Mouse (Mus musculus) neural tube, embryonic 12.5 days (tissue): ENCODE data around the gene Olfr215. TPM values are rescaled to one million over a fixed set of nuclear protein-coding genes. Genes with fewer than 3 reads are reported as not detected.
A peak's percentile ranks its signal among the peaks of the same experiment; 100 is the strongest.
"Not testable (repeated sequence)": the region's sequence is repeated elsewhere in the genome, so short reads cannot be mapped to it uniquely, and the experiment has no call there.

Experiments used
- ATAC-seq: fragments of 200-750 bp; cut with Nextera tagmentation; 2 replicates; pipeline ENCODE4 v1.8.0; 2017; ENCODE audit warnings: low read depth, mild to moderate bottlenecking, moderate TSS enrichment, moderate library complexity; ENCODE audit not compliant: low FRiP score
- H3K27ac ChIP-seq: fragments of 300-500 bp; sonication (generic); 2 replicates; pipeline ENCODE4 v1.5.1; 2016
- H3K27me3 ChIP-seq: fragments of 300-500 bp; sonication (generic); replicated peaks from 2 replicates; pipeline ENCODE4 v1.6.1; 2016; ENCODE audit warnings: mild to moderate bottlenecking
- H3K36me3 ChIP-seq: fragments of 300-500 bp; sonication (generic); 2 replicates; pipeline ENCODE4 v1.6.1; 2016; ENCODE audit warnings: mild to moderate bottlenecking
- H3K4me1 ChIP-seq: fragments of 300-500 bp; sonication (generic); 2 replicates; pipeline ENCODE4 v1.6.1; 2016
- H3K4me2 ChIP-seq: fragments of 300-500 bp; sonication (generic); replicated peaks from 2 replicates; pipeline ENCODE4 v1.6.1; 2016; ENCODE audit warnings: mild to moderate bottlenecking
- H3K4me3 ChIP-seq: fragments of 300-500 bp; sonication (generic); 2 replicates; pipeline ENCODE4 v1.5.1; 2016
- H3K9ac ChIP-seq: fragments of 300-500 bp; sonication (generic); 2 replicates; pipeline ENCODE4 v1.6.1; 2016; ENCODE audit warnings: mild to moderate bottlenecking
- H3K9me3 ChIP-seq: fragments of 300-500 bp; sonication (generic); 2 replicates; pipeline ENCODE4 v1.6.1; 2016; ENCODE audit warnings: mild to moderate bottlenecking
- WGBS: fragments of 180-500 bp; shearing (Covaris S2); methylation state at CpG from one replicate; pipeline ENCODE4 v1.1.7; 2016; 5-methylcytosine and 5-hydroxymethylcytosine counted together
- polyA plus RNA-seq: library from polyadenylated mRNA; unstranded; fragments of >200 nt; fragmentation: Nextera tagmentation; extraction: Ambion mirVana; gene quantifications from 2 replicates; pipeline ENCODE4 v1.2.1, GENCODE M21; 2016

The Olfr215 gene
- polyA plus RNA-seq, result not detected in 2 replicates

- no peaks in the 10 kb centered on the region for H3K27me3 ChIP-seq
- H3K4me1 ChIP-seq, result no peaks in the 10 kb centered on the region
- no peak for ATAC-seq
- H3K4me3 ChIP-seq, result no peak within 1 kb of the TSS
- H3K4me2 ChIP-seq, result no peak within 1 kb of the TSS
- H3K36me3 ChIP-seq, result no peaks in the 10 kb centered on the region
- no peak within 1 kb of the TSS for H3K27ac ChIP-seq
- no peak within 1 kb of the TSS for H3K9ac ChIP-seq
- WGBS, result 67% methylated on average over 4 of the region's 4 CpGs
- no peaks in the 10 kb centered on the region for H3K9me3 ChIP-seq
Measured at GRCm38 (mm10) chr6:116584095-116584494, at the start of gene Olfr215. TSS of gene Olfr215 (minus strand) at chr6:116584195.

- H3K4me2 ChIP-seq, result no peak overlapping the region
- no peak overlapping the region for H3K27ac ChIP-seq
- H3K4me3 ChIP-seq, result no peak overlapping the region
- no peaks in the 10 kb centered on the region for H3K9me3 ChIP-seq
- WGBS, result 59% methylated on average over 1 of the region's 1 CpGs
- peaks cover 3% of the 10 kb centered on the region; the same call in 1 of the 2 replicates for H3K4me1 ChIP-seq
- H3K27me3 ChIP-seq, result no peaks in the 10 kb centered on the region
- 0 out of 2 replicates have a peak, but pooled peaks cover 8% of the 10 kb centered on the region for H3K36me3 ChIP-seq
- no peak overlapping the region for H3K9ac ChIP-seq
- ATAC-seq, result no peak
Measured at GRCm38 (mm10) chr6:116632129-116632528, 48.1 kb upstream of the Olfr215 start.

DNA sequence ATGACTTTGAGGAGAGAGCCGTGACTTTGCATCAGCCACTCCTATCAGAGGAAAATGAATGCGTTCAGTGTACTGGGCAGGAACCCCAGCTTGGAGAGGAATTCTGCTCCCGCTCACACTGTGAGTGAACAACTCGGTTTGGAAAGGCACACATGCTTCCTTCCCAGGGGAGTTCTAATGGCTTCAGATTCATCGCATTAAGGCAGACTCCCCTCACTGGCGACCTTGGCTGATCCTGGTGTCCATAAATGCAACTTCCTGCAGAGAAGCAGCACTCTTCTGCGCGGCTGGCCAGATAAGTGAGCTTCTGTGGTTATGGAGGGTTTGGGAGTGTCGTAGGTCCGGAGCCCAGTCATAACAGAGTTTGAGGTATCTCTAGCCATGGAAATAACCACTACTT, 45.8 kb upstream of the Olfr215 start:
- Histone ChIP-seq H3K36me3 (peaks cover 20% of the 10 kb centered on the region), H3K9ac (no peak overlapping the region), H3K27ac (no peak overlapping the region), H3K9me3 (no peaks in the 10 kb centered on the region), H3K4me1 (peaks cover 6% of the 10 kb centered on the region; the same call in 1 of the 2 replicates), H3K4me3 (no peak overlapping the region), H3K27me3 (no peaks in the 10 kb centered on the region), H3K4me2 (no peak overlapping the region)
- ATAC-seq, result no peak
- 77% methylated on average over 10 of the region's 10 CpGs for WGBS

- H3K4me1 ChIP-seq, result peaks cover 6% of the 10 kb centered on the region; the same call in 1 of the 2 replicates
- H3K9ac ChIP-seq, result peak within 1 kb of the TSS; percentile 97
- peak within 1 kb of the TSS; percentile 81 for H3K27ac ChIP-seq
- peaks cover 20% of the 10 kb centered on the region for H3K36me3 ChIP-seq
- H3K4me2 ChIP-seq, result peak within 1 kb of the TSS; percentile 69
- WGBS, result under 1% methylated on average over 56 of the region's 56 CpGs
- peak within 1 kb of the TSS; percentile 85 for H3K4me3 ChIP-seq
- peak; percentile 95 for ATAC-seq
- no peaks in the 10 kb centered on the region for H3K27me3 ChIP-seq
- H3K9me3 ChIP-seq, result no peaks in the 10 kb centered on the region
Measured at GRCm38 (mm10) chr6:116628539-116629171, 44.7 kb upstream of the Olfr215 start, which contains the start of gene Zfp422. TSS of gene Zfp422 (minus strand) at chr6:116628999.

DNA sequence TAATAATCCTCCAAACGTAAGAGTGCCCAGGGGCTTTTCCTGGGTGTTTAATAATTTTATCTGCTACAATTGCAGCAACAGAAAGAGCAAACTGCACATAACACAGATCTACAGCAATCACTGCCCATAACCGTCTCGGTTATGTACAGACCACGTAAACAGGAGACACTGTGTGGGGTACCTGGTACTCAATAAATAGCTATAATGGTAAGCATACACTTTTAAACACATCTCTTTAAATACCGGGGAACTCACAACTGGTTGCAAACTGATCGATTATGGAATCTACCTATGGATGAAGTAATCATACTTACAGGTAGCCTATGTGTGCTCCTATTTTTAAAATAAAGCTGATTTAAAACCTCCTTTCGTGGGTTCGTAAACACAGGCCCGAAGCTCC, 44.1 kb upstream of the Olfr215 start:
- Histone ChIP-seq H3K27me3 (no peaks in the 10 kb centered on the region), H3K4me1 (peaks cover 6% of the 10 kb centered on the region; the same call in 1 of the 2 replicates), H3K9me3 (no peaks in the 10 kb centered on the region), H3K4me3 (peak overlapping the region; percentile 85), H3K36me3 (peaks cover 20% of the 10 kb centered on the region), H3K9ac (peak overlapping the region; percentile 97), H3K4me2 (peak overlapping the region; percentile 69), H3K27ac (0 out of 2 replicates have a peak overlapping the region, but pooled peaks have one; percentile 81)
- no peak for ATAC-seq
- 20% methylated on average over 9 of the region's 9 CpGs for WGBS

DNA sequence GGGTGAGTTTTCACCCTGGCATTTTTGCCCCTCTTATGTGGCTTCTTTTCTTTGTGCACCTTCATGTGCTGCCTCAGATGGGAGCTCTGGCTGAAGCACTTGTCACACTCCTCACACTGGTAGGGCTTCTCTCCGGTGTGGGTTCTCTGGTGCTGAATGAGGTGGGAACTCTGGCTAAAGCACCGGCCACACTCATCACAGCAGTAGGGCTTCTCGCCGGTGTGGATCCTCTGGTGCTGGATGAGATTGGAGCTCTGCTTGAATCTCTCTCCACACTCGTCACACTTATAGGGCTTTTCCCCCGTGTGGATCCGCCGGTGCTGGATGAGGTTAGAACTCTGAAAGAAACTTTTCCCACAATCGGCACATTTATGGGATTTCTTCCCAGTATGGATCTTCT, 42.4 kb upstream of the Olfr215 start:
- H3K9me3 ChIP-seq, H3K4me3 ChIP-seq, H3K9ac ChIP-seq, H3K4me1 ChIP-seq, H3K27me3 ChIP-seq, H3K27ac ChIP-seq, ATAC-seq, H3K4me2 ChIP-seq: not testable (repeated sequence)
- H3K36me3 ChIP-seq, result peaks cover 20% of the 10 kb centered on the region
- WGBS, result 98% methylated on average over 9 of the region's 9 CpGs

DNA sequence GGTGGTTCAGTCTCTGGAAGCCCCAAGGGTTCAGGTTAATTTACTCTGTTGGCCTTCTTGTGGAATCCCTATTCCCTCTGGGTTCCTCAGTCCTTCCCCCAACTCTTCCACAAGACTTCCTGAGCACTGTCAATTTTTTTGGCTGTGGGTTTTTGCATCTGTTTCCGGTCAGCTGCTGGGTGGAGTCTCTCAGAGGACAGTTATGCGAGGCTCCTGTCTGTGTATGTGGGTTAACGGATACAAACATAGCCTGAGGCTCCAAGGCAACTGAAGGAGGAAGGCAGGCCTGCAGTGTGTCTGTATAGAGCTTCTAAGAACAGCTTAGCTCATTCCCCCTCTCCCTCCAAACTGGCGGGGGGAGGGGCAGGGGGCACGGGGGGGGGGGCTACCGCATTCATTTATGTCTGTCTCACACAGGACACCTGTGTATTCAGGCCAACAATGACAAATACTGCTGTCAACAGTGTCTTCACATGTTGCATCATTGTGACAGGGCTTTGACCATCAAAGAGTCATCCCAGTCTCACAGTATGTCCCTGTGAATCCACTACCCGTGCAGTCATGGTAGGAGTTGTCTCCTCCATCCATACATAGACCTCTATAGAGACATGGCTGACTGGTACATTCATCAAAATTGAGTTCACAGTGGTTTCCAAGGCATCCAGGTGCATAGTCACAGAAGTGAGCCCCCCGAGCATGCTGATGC, 37.5 kb upstream of the Olfr215 start:
- H3K9ac ChIP-seq, result no peak overlapping the region
- H3K4me2 ChIP-seq, result no peak overlapping the region
- no peak overlapping the region for H3K4me3 ChIP-seq
- peaks cover 14% of the 10 kb centered on the region for H3K36me3 ChIP-seq
- 75% methylated on average over 8 of the region's 8 CpGs for WGBS
- H3K27ac ChIP-seq, result no peak overlapping the region
- H3K9me3 ChIP-seq, result no peaks in the 10 kb centered on the region
- H3K4me1 ChIP-seq, result 0 out of 2 replicates have a peak, but pooled peaks cover 4% of the 10 kb centered on the region
- no peaks in the 10 kb centered on the region for H3K27me3 ChIP-seq
- no peak for ATAC-seq

DNA sequence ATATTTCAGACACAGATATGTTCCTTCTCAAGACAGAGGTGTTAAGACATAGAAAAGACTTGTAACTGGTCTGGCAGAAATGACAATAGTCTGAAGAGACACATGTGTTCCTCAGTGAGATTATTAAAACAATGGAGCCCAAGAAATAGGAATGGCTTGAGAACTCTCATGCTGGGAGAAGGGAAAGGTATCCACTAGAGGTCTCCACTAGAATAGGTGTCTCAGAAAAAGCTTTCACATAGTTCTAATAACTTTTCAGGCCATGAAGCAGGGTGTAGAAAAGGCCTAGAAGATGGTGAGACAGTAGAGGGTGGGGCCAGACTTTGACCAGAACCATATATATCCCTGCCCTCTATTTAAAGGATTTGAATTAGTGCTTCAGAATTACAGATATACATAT, 34.1 kb upstream of the Olfr215 start:
- Histone ChIP-seq H3K9ac (no peak overlapping the region), H3K4me2 (no peak overlapping the region), H3K27ac (no peak overlapping the region), H3K36me3 (no peaks in the 10 kb centered on the region), H3K9me3 (no peaks in the 10 kb centered on the region), H3K27me3 (no peaks in the 10 kb centered on the region), H3K4me3 (no peak overlapping the region), H3K4me1 (no peaks in the 10 kb centered on the region)
- ATAC-seq, result no peak

DNA sequence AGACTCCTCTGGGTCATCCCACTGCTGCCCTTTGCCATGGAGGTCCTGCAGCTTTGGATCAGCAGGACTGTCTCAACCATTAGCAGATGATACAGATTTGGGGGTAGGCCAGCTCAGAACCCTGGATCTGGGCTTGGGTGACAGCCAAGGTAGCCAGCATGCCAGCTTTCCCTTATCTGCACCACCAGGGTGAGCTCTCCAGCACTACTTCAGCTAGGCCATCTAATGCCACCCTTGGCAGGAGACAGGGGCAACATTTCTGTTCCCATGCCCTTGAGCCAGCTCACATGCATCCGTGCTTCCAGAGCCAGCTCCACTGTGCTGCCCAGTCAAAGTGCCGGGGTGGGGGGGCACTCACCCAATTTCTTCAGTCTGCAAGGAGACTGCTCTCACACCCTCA, 31.7 kb upstream of the Olfr215 start:
- no peak for ATAC-seq
- Histone ChIP-seq H3K4me2 (no peak overlapping the region), H3K27me3 (no peaks in the 10 kb centered on the region), H3K9me3 (no peaks in the 10 kb centered on the region), H3K4me3 (no peak overlapping the region), H3K27ac (no peak overlapping the region), H3K9ac (no peak overlapping the region), H3K36me3 (no peaks in the 10 kb centered on the region), H3K4me1 (no peaks in the 10 kb centered on the region)
- 93% methylated on average over 2 of the region's 2 CpGs for WGBS

DNA sequence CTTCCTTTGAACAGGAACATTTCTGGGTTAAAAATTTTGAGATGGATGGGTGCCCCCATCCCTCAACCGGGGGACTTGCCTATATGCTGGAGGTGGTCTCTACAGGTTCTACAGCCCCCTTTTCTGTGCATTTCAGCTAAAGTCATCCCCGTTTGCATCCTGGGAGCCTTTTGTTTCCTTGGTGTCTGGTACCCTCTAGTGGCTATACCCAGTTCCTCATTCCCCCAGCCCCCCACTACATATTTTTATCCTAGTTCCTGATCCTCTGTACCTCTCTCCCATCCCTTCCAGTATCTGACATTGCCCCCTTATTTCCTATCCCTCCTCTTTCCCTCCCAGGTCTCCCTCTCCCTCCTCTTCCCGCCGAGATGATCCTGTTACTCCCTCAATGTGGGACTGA, 23.2 kb upstream of the Olfr215 start:
- no peaks in the 10 kb centered on the region for H3K4me1 ChIP-seq
- no peaks in the 10 kb centered on the region for H3K36me3 ChIP-seq
- H3K4me2 ChIP-seq, result no peak overlapping the region
- WGBS, result 50% methylated on average over 4 of the region's 4 CpGs
- H3K9me3 ChIP-seq, result no peaks in the 10 kb centered on the region
- H3K27ac ChIP-seq, result no peak overlapping the region
- H3K4me3 ChIP-seq, result no peak overlapping the region
- ATAC-seq, result no peak
- no peak overlapping the region for H3K9ac ChIP-seq
- H3K27me3 ChIP-seq, result no peaks in the 10 kb centered on the region

- not testable (repeated sequence) for H3K4me3 ChIP-seq, H3K9ac ChIP-seq, ATAC-seq, H3K4me1 ChIP-seq, H3K36me3 ChIP-seq, H3K27me3 ChIP-seq, H3K4me2 ChIP-seq, H3K27ac ChIP-seq, H3K9me3 ChIP-seq
Measured at GRCm38 (mm10) chr6:116600969-116601368, 17.0 kb upstream of the Olfr215 start.

DNA sequence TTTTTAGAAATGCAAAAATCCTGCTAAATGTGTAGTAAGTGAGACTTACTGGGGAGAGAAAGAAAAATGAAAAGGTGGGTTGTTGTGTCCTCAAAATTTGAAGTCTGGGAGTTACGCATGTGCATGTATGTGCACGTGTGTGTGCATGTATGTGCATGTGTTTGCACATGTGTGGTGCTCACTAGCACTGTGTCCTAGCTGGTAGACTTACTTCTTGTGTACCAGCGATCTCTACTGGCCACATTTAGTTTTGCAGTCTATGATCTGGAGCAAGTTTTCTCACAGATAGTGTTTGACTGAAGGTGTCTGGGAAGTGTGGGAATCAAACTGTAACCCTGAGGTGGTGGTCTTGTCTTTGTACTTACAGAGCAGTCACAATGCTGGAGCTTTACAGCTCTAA, 14.2 kb downstream of the Olfr215 start:
- ATAC-seq, result 0 out of 2 replicates have a peak, but pooled peaks have one; percentile 29
- no peaks in the 10 kb centered on the region for H3K36me3 ChIP-seq
- H3K4me3 ChIP-seq, result no peak overlapping the region
- H3K9me3 ChIP-seq, result no peaks in the 10 kb centered on the region
- H3K4me2 ChIP-seq, result no peak overlapping the region
- no peaks in the 10 kb centered on the region for H3K4me1 ChIP-seq
- no peak overlapping the region for H3K9ac ChIP-seq
- 34% methylated on average over 3 of the region's 3 CpGs for whole genome bisulfite sequencing
- H3K27me3 ChIP-seq, result no peaks in the 10 kb centered on the region
- no peak overlapping the region for H3K27ac ChIP-seq
